Mouse (Mus musculus): ENCODE results near the gene Tulp4. TPM values are rescaled to one million over a fixed set of nuclear protein-coding genes. Genes with fewer than 3 reads are reported as not detected.

The Tulp4 gene
- polyA plus RNA-seq, 1 experiment from 2014 or later = 100 TPM

- WGBS = 83% methylated on average over 5 of the region's 5 CpGs
- peaks cover 20% of the 10 kb centered on the region for H3K36me3 ChIP-seq (ENCODE audit: control insufficient read depth, insufficient read depth, low read length)
- H3K4me2 ChIP-seq (replicated peaks; ENCODE audit: low read depth, low read length) = no peak overlapping the region
- ATAC-seq (ENCODE audit: insufficient number of reproducible peaks, insufficient read depth, low FRiP score, low read depth) = no peak
- no peak overlapping the region for H3K4me3 ChIP-seq (ENCODE audit: low read depth, low read length)
- no peaks in the 10 kb centered on the region for H3K27me3 ChIP-seq (ENCODE audit: control insufficient read depth, insufficient read depth, low read length)
- H3K9ac ChIP-seq (replicated peaks; ENCODE audit: low read depth, low read length) = no peak overlapping the region
- no peak overlapping the region for H3K27ac ChIP-seq (ENCODE audit: low read length)
- peaks cover 8% of the 10 kb centered on the region; the same call in 1 of the 2 replicates for H3K4me1 ChIP-seq (ENCODE audit: control insufficient read depth, insufficient read depth, low read length)
- no peaks in the 10 kb centered on the region for H3K9me3 ChIP-seq (ENCODE audit: control insufficient read depth, low read depth, low read length)
Measured at GRCm38 (mm10) chr17:6083323-6083890, 22.8 kb upstream of the Tulp4 start.

GRCm38 (mm10) chr17:6091604-6092003 is 14.6 kb upstream of the Tulp4 start:
- peaks cover 11% of the 10 kb centered on the region for H3K36me3 ChIP-seq (ENCODE audit: control insufficient read depth, insufficient read depth, low read length)
- no peak overlapping the region for H3K27ac ChIP-seq (ENCODE audit: low read length)
- H3K9me3 ChIP-seq (ENCODE audit: control insufficient read depth, low read depth, low read length) = no peaks in the 10 kb centered on the region
- no peak overlapping the region for H3K4me3 ChIP-seq (ENCODE audit: low read depth, low read length)
- H3K4me1 ChIP-seq (ENCODE audit: control insufficient read depth, insufficient read depth, low read length) = no peaks in the 10 kb centered on the region
- H3K9ac ChIP-seq (replicated peaks; ENCODE audit: low read depth, low read length) = no peak overlapping the region
- H3K27me3 ChIP-seq (ENCODE audit: control insufficient read depth, insufficient read depth, low read length) = no peaks in the 10 kb centered on the region
- H3K4me2 ChIP-seq (replicated peaks; ENCODE audit: low read depth, low read length) = no peak overlapping the region
- 81% methylated on average over 6 of the region's 6 CpGs for WGBS
- no peak for ATAC-seq (ENCODE audit: insufficient number of reproducible peaks, insufficient read depth, low FRiP score, low read depth)

- Histone ChIP-seq H3K9me3 (ENCODE audit: control insufficient read depth, low read depth, low read length) (no peaks in the 10 kb centered on the region), H3K36me3 (ENCODE audit: control insufficient read depth, insufficient read depth, low read length) (no peaks in the 10 kb centered on the region), H3K27ac (ENCODE audit: low read length) (no peak overlapping the region), H3K27me3 (ENCODE audit: control insufficient read depth, insufficient read depth, low read length) (no peaks in the 10 kb centered on the region), H3K4me2 (replicated peaks; ENCODE audit: low read depth, low read length) (no peak overlapping the region), H3K9ac (replicated peaks; ENCODE audit: low read depth, low read length) (no peak overlapping the region), H3K4me3 (ENCODE audit: low read depth, low read length) (no peak overlapping the region), H3K4me1 (ENCODE audit: control insufficient read depth, insufficient read depth, low read length) (no peaks in the 10 kb centered on the region)
- ATAC-seq (ENCODE audit: insufficient number of reproducible peaks, insufficient read depth, low FRiP score, low read depth) = no peak
Measured at GRCm38 (mm10) chr17:6095579-6095978, 10.7 kb upstream of the Tulp4 start.

- ATAC-seq (ENCODE audit: insufficient number of reproducible peaks, insufficient read depth, low FRiP score, low read depth) = no peak
- Histone ChIP-seq H3K27me3 (ENCODE audit: control insufficient read depth, insufficient read depth, low read length) (no peaks in the 10 kb centered on the region), H3K27ac (ENCODE audit: low read length) (no peak overlapping the region), H3K4me2 (replicated peaks; ENCODE audit: low read depth, low read length) (no peak overlapping the region), H3K9me3 (ENCODE audit: control insufficient read depth, low read depth, low read length) (no peaks in the 10 kb centered on the region), H3K36me3 (ENCODE audit: control insufficient read depth, insufficient read depth, low read length) (no peaks in the 10 kb centered on the region), H3K9ac (replicated peaks; ENCODE audit: low read depth, low read length) (no peak overlapping the region), H3K4me1 (ENCODE audit: control insufficient read depth, insufficient read depth, low read length) (no peaks in the 10 kb centered on the region), H3K4me3 (ENCODE audit: low read depth, low read length) (no peak overlapping the region)
- 29% methylated on average over 4 of the region's 4 CpGs for WGBS
Measured at GRCm38 (mm10) chr17:6097884-6098283, 8.4 kb upstream of the Tulp4 start.

- Histone ChIP-seq H3K4me2 (replicated peaks; ENCODE audit: low read depth, low read length) (no peak overlapping the region), H3K36me3 (ENCODE audit: control insufficient read depth, insufficient read depth, low read length) (no peaks in the 10 kb centered on the region), H3K9me3 (ENCODE audit: control insufficient read depth, low read depth, low read length) (no peaks in the 10 kb centered on the region), H3K4me3 (ENCODE audit: low read depth, low read length) (no peak overlapping the region), H3K27me3 (ENCODE audit: control insufficient read depth, insufficient read depth, low read length) (no peaks in the 10 kb centered on the region), H3K4me1 (ENCODE audit: control insufficient read depth, insufficient read depth, low read length) (no peaks in the 10 kb centered on the region), H3K9ac (replicated peaks; ENCODE audit: low read depth, low read length) (no peak overlapping the region), H3K27ac (ENCODE audit: low read length) (no peak overlapping the region)
- ATAC-seq (ENCODE audit: insufficient number of reproducible peaks, insufficient read depth, low FRiP score, low read depth) = no peak
- WGBS = 87% methylated on average over 3 of the region's 3 CpGs
Measured at GRCm38 (mm10) chr17:6102287-6102686, 4.0 kb upstream of the Tulp4 start.

- H3K4me1 ChIP-seq (ENCODE audit: control insufficient read depth, insufficient read depth, low read length) = peaks cover 9% of the 10 kb centered on the region; the same call in 1 of the 2 replicates
- 81% methylated on average over 6 of the region's 6 CpGs for WGBS
- no peak for ATAC-seq (ENCODE audit: insufficient number of reproducible peaks, insufficient read depth, low FRiP score, low read depth)
- no peak overlapping the region for H3K4me2 ChIP-seq (replicated peaks; ENCODE audit: low read depth, low read length)
- no peaks in the 10 kb centered on the region for H3K36me3 ChIP-seq (ENCODE audit: control insufficient read depth, insufficient read depth, low read length)
- no peak overlapping the region for H3K27ac ChIP-seq (ENCODE audit: low read length)
- H3K4me3 ChIP-seq (ENCODE audit: low read depth, low read length) = no peak overlapping the region
- H3K27me3 ChIP-seq (ENCODE audit: control insufficient read depth, insufficient read depth, low read length) = no peaks in the 10 kb centered on the region
- no peak overlapping the region for H3K9ac ChIP-seq (replicated peaks; ENCODE audit: low read depth, low read length)
- H3K9me3 ChIP-seq (ENCODE audit: control insufficient read depth, low read depth, low read length) = no peaks in the 10 kb centered on the region
Measured at GRCm38 (mm10) chr17:6103566-6103965, 2.7 kb upstream of the Tulp4 start.

GRCm38 (mm10) chr17:6107015-6107601 is 871 bp downstream of the Tulp4 start:
- Histone ChIP-seq H3K9me3 (ENCODE audit: control insufficient read depth, low read depth, low read length) (no peaks in the 10 kb centered on the region), H3K27me3 (ENCODE audit: control insufficient read depth, insufficient read depth, low read length) (no peaks in the 10 kb centered on the region), H3K9ac (replicated peaks; ENCODE audit: low read depth, low read length) (peak overlapping the region; percentile 94), H3K4me1 (ENCODE audit: control insufficient read depth, insufficient read depth, low read length) (peaks cover 12% of the 10 kb centered on the region; the same call in 1 of the 2 replicates), H3K27ac (ENCODE audit: low read length) (peak overlapping the region; percentile 89), H3K36me3 (ENCODE audit: control insufficient read depth, insufficient read depth, low read length) (no peaks in the 10 kb centered on the region), H3K4me3 (ENCODE audit: low read depth, low read length) (peak overlapping the region; percentile 76), H3K4me2 (replicated peaks; ENCODE audit: low read depth, low read length) (peak overlapping the region; percentile 54)
- under 1% methylated on average over 39 of the region's 50 CpGs for WGBS
- ATAC-seq (ENCODE audit: insufficient number of reproducible peaks, insufficient read depth, low FRiP score, low read depth) = no peak

GRCm38 (mm10) chr17:6108175-6108574 is 1.9 kb downstream of the Tulp4 start:
- no peak overlapping the region for H3K27ac ChIP-seq (ENCODE audit: low read length)
- peaks cover 12% of the 10 kb centered on the region; the same call in 1 of the 2 replicates for H3K4me1 ChIP-seq (ENCODE audit: control insufficient read depth, insufficient read depth, low read length)
- 57% methylated on average over 7 of the region's 7 CpGs for WGBS

More at GRCm38 (mm10) chr17:6108175-6108574, 1.9 kb downstream of the Tulp4 start:
- peak overlapping the region; percentile 54 for H3K4me2 ChIP-seq (replicated peaks; ENCODE audit: low read depth, low read length)
- H3K4me3 ChIP-seq (ENCODE audit: low read depth, low read length) = peak overlapping the region; percentile 76
- no peaks in the 10 kb centered on the region for H3K36me3 ChIP-seq (ENCODE audit: control insufficient read depth, insufficient read depth, low read length)
- no peak for ATAC-seq (ENCODE audit: insufficient number of reproducible peaks, insufficient read depth, low FRiP score, low read depth)
- 0 out of 2 replicates have a peak overlapping the region, but pooled peaks have one; percentile 94 for H3K9ac ChIP-seq (replicated peaks; ENCODE audit: low read depth, low read length)
- H3K27me3 ChIP-seq (ENCODE audit: control insufficient read depth, insufficient read depth, low read length) = no peaks in the 10 kb centered on the region
- H3K9me3 ChIP-seq (ENCODE audit: control insufficient read depth, low read depth, low read length) = no peaks in the 10 kb centered on the region
